Mouse (Mus musculus): ENCODE data around the gene Lmntd1. TPM values are rescaled to one million over a fixed set of nuclear protein-coding genes. Genes with fewer than 3 reads are reported as not detected.
"Not testable (repeated sequence)": the region's sequence is repeated elsewhere in the genome, so short reads cannot be mapped to it uniquely, and the experiment has no call there.

Gene Lmntd1
- total RNA-seq, 2 experiments from 2014 or later: not detected

DNA sequence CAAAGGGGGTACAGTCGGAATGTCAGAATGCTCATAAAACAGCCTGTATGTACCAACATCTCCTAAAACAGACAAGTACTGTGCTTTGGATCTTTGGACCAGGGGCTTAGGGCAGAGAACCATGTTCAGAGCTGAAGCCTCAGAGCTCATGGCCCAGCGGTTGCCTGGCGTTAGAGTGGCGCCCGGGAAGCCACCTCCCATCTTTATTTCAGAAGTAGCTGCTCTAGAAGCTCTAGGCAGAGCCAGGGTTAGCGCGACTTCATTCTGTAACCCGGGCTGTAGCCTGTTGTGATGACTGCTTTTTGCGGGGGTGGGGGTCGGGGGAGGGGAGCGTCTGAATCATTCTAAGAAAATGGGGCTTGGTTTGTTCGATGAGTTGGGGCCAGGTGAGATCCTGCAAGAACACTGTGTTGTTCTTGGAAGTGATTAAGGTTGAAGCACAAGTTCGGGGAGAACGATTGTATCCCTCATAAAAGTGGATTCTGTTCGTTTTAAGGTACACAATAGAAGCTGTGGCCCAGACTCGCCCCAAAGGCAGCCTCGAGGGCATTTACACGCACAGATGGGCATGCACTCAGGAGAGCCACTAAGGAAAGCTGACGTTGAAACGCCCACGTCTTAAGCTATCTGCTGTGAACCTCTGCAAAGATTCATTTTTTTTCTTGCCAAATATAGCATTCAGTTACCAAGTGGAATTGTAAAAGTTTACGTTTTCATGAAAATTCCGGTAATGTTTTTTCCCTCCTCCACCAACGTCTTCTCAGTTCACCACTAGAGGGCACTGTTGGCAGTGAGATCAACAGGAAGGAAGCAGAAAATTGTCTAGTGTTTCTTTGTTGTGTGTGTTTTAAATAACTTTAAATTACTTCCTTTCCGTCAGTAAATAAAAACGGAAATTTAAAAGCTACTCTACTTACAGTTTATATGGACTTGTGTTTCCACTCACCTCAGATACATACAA is 254.4 kb downstream of the Lmntd1 start:
- no peak for ATAC-seq (replicated peaks; ENCODE audit: low FRiP score, poor library complexity, severe bottlenecking)

DNA sequence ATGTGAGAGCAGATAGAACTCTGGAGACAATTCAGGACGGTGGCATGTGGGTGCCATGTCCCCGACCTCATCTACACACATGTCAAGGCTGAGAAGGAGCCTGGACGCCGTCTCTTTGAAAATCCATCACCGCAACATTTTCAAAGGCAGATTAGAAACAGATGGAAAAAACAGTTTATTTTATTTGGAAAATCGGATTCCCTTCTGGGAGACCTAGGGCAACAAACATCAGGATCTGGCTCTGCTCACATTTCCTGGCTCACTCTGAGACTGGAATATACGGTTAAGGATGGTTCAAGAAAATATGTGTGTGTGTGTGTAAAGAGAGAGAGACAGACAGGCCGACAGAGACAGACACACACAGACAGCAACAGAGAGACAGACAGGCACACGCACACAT is 256.1 kb downstream of the Lmntd1 start:
- no peak for ATAC-seq (replicated peaks; ENCODE audit: low FRiP score, poor library complexity, severe bottlenecking)

GRCm38 (mm10) chr6:145353806-145354205 is 260.3 kb downstream of the Lmntd1 start:
- no peak for ATAC-seq (replicated peaks; ENCODE audit: low FRiP score, poor library complexity, severe bottlenecking)

- ATAC-seq (replicated peaks; ENCODE audit: low FRiP score, poor library complexity, severe bottlenecking): no peak
Measured at GRCm38 (mm10) chr6:145352705-145353104, 261.4 kb downstream of the Lmntd1 start.

- no peak for ATAC-seq (replicated peaks; ENCODE audit: low FRiP score, poor library complexity, severe bottlenecking)
Measured at GRCm38 (mm10) chr6:145348196-145348915, 265.8 kb downstream of the Lmntd1 start.

DNA sequence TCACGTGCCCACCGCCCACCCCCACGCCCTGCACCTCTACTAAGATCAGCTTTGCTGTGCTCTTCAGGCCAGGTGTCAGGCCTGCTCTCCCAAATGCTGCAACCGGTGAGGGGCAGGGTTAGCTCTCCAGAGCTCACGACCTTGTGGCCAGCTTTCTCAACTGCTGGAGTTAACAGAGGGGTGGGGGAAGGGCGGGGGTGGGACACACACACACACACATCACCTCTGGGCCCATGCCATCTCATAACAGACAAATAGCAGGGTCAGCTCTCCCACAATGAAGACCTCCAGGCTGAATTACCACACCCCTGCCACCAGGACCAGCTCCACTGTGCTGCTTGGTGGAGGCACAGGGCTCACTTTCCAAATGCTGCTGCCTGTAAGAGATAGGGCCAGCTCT is 266.5 kb downstream of the Lmntd1 start:
- no peak for ATAC-seq (replicated peaks; ENCODE audit: low FRiP score, poor library complexity, severe bottlenecking)

- no peak for ATAC-seq (replicated peaks; ENCODE audit: low FRiP score, poor library complexity, severe bottlenecking)
Measured at GRCm38 (mm10) chr6:145346789-145347557, 267.1 kb downstream of the Lmntd1 start.

GRCm38 (mm10) chr6:145346305-145346704 is 267.8 kb downstream of the Lmntd1 start:
- no peak for ATAC-seq (replicated peaks; ENCODE audit: low FRiP score, poor library complexity, severe bottlenecking)

- no peak for ATAC-seq (replicated peaks; ENCODE audit: low FRiP score, poor library complexity, severe bottlenecking)
Measured at GRCm38 (mm10) chr6:145344719-145345118, 269.4 kb downstream of the Lmntd1 start.

- no peak for ATAC-seq (replicated peaks; ENCODE audit: low FRiP score, poor library complexity, severe bottlenecking)
Measured at GRCm38 (mm10) chr6:145343457-145343856, 270.7 kb downstream of the Lmntd1 start.

DNA sequence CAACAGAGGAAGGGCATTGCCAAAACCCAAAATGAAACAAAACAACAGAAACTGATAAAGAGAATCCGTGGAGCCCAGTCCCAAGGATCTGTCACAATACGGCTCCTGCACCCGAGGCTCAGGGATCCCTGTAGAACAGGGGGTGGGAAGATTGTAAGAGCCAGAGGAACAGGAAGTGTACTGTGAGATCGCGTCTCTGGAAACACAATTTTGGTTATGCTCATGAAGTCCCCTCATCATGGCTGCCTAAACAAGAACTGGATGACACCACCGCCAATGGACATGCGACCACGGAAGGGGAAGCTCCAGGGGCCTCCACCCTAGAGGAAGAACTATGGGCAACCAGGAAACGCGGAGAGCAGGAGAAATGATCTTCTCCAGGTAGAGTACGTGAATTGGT is 271.3 kb downstream of the Lmntd1 start:
- ATAC-seq (replicated peaks; ENCODE audit: low FRiP score, poor library complexity, severe bottlenecking): no peak

DNA sequence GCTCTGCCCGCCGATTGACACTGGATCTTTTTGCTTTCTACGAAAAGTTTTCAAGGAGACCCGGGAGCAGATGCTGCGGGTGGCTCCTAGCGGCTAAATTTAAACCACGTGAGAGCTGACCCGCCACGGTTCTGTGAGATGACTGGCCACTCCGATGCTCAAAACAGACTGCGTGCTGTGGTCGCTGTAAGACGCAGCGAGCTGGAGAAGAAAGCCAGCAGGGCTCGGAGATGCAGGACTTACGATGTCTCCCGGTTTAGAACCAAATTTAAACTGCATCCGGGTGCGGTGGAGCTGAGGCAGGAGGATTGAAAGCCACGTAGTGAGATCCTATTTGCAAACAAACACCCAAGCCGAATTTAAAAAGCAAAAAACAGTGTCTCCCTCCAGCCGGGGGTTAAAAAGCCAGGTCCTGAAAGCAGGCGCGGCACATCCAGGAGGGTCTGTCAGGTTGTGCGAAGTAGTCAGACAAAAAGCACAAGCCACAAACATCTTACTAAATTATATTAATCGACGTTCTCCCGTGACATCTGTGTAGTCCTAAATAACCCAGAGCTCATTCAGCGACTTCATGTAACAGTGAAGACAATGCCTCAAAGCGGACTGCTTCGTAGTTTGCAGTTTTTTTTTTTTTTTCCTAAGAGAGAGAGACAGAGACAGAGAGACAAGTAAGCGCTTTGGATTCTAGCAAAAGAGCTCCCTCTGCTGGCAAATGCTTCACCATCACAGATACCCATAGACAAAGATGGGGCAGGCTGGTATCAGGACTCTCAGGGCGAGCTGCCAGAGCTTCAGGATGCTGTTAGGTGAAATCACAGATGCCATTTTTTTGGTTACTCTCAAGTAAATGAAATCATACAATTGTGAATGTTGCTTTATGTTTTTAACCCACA is 272.6 kb downstream of the Lmntd1 start:
- ATAC-seq (replicated peaks; ENCODE audit: low FRiP score, poor library complexity, severe bottlenecking): peak; percentile 65

GRCm38 (mm10) chr6:145340657-145341146 is 273.4 kb downstream of the Lmntd1 start:
- ATAC-seq (replicated peaks; ENCODE audit: low FRiP score, poor library complexity, severe bottlenecking): peak; percentile 97

GRCm38 (mm10) chr6:145339956-145340656 is 274.0 kb downstream of the Lmntd1 start:
- ATAC-seq (replicated peaks; ENCODE audit: low FRiP score, poor library complexity, severe bottlenecking): no peak

DNA sequence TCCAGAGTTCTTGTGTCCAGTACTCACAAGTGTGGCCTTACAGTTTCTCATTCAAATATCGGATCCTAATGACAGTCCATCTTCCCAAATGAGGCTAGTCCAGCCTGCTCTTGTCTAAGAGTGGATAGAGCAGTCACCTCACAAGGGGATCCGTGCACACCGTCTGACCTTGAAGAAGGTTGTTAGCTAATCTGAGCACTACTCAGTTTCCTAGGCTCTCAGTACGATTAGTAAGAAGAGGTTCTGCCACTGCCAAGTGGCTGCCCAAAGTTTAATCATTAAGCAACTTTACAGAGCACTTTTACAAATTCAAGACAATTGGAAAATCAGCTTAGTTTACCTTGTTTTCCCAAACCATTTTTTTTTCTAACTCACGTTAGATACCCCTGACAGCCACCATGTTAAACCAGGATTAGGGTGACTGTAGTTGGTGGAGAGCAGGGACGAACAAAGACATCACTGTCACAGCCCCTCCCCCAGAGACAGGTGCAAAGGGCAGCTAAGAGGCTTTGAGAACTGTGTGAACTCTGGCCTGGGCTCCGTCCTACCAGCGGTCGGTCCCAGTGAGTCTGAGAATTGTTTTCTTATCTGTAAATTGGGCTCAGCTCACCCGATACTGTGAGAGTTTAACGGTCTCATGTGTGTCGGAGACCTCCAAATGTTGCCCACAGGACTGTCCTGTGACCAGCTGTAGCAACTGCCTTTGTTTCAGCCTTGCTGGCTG is 275.4 kb downstream of the Lmntd1 start:
- ATAC-seq (replicated peaks; ENCODE audit: low FRiP score, poor library complexity, severe bottlenecking): no peak

DNA sequence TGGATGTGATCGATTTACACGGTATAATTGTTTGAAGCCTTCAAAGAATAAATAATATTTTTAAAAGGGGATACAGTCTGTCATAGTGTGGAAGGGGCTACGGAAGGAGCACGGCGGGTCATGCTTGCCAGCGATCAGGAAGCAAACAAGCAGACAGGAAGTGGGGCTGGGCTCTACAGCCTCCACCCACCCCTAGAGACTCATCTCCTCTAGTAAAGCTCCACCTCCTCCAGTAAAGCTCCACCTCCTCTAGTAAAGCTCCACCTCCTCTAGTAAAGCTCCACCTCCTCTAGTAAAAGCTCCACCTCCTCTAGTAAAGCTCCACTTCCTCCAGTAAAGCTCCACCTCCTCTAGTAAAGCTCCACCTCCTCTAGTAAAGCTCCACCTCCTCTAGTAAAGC is 276.6 kb downstream of the Lmntd1 start:
- not testable (repeated sequence) for ATAC-seq (replicated peaks; ENCODE audit: low FRiP score, poor library complexity, severe bottlenecking)

DNA sequence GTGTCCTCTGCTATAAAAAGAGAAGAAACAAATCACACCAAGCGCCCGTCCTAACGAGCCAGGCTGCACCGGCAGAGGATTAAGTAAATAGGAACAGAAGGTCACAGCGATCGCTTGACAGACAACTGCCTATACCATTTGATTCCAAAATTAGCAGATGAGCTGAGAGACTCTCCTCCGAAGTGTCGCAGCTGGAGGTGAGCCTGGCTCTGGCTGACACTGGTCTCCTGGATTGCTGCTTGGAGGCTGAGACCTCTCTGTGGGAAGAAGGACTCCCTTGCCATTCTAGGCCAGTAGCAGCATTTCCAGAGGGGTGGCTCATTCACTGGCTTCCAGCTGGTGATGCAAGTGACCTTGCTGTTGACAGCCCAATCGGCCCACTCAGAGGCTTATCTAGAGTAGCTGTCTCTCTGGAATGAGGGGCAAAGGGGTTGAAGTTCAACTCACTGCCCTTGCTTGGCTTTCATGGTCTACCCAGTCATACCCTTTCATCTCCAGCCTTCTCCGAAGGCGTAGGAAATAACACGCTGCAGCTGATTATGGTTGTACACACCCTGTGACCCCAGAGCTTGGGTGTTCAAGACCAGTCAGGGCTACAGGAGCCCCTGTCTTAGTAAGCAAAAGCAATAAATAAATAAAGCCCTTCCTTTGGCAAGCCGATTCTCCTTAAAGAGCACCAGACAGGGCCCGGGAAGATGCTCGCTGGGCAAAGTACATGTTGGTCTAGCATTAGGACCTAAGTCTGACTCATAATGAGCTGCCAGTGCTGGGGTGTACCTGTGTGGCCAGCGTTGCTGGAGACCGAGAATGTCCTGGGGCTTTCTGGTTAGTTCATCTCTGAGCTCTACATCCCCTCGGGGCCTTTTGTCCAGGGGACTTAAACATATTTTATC is 278.0 kb downstream of the Lmntd1 start:
- no peak for ATAC-seq (replicated peaks; ENCODE audit: low FRiP score, poor library complexity, severe bottlenecking)

All from erythroblast, adult 5-6 weeks (primary cell).